Mouse (Mus musculus) kidney, embryonic 14.5 days (tissue): ENCODE measurements at regions not wholly inside any gene's neighbourhood (a gene's known extent, or its start where the extent isn't known, plus 50 kb on each side); places are given as distances from the start of the nearest gene placed in this dataset.

Experiments used
- ATAC-seq: fragments of 200-750 bp; cut with Nextera tagmentation; 2 replicates; pipeline ENCODE4 v1.8.0; 2017; ENCODE audit warnings: moderate number of reproducible peaks, mild to moderate bottlenecking, moderate TSS enrichment, moderate library complexity; ENCODE audit not compliant: low FRiP score, low TSS enrichment
- H3K27ac ChIP-seq: fragments of 300-500 bp; sonication (generic); 2 replicates; pipeline ENCODE4 v1.5.1; 2014; ENCODE audit warnings: low read depth, mild to moderate bottlenecking, low read length, moderate library complexity, mixed read lengths
- H3K27me3 ChIP-seq: fragments of 300-500 bp; sonication (generic); 2 replicates; pipeline ENCODE4 v1.6.1; 2014; ENCODE audit warnings: mild to moderate bottlenecking, low read length; ENCODE audit not compliant: control insufficient read depth, insufficient read depth
- H3K36me3 ChIP-seq: fragments of 300-500 bp; sonication (generic); 2 replicates; pipeline ENCODE4 v1.6.1; 2014; ENCODE audit warnings: low read length, mixed read lengths; ENCODE audit not compliant: control insufficient read depth, insufficient read depth
- H3K4me1 ChIP-seq: fragments of 300-500 bp; sonication (generic); 2 replicates; pipeline ENCODE4 v1.6.1; 2014; ENCODE audit warnings: low read length, mixed read lengths; ENCODE audit not compliant: control insufficient read depth, insufficient read depth
- H3K4me2 ChIP-seq: fragments of 300-500 bp; sonication (generic); replicated peaks from 2 replicates; pipeline ENCODE4 v1.6.1; 2014; ENCODE audit warnings: low read depth, mild to moderate bottlenecking, low read length
- H3K4me3 ChIP-seq: fragments of 300-500 bp; sonication (generic); 2 replicates; pipeline ENCODE4 v1.5.1; 2014; ENCODE audit warnings: mild to moderate bottlenecking, low read length
- H3K9ac ChIP-seq: fragments of 300-500 bp; sonication (generic); 2 replicates; pipeline ENCODE4 v1.6.1; 2014; ENCODE audit warnings: low read depth, mild to moderate bottlenecking, low read length, moderate library complexity
- H3K9me3 ChIP-seq: fragments of 300-500 bp; sonication (generic); 2 replicates; pipeline ENCODE4 v1.6.1; 2016; ENCODE audit warnings: low read length; ENCODE audit not compliant: control insufficient read depth
- WGBS: fragments of 180-500 bp; shearing (Covaris S2); extraction: QIAGEN DNeasy Blood & Tissue Kit; methylation state at CpG from one replicate; pipeline ENCODE4 v1.1.7; 2014; 5-methylcytosine and 5-hydroxymethylcytosine counted together

GRCm38 (mm10) chr1:193946953-193947586 lies 577.0 kb upstream of the Camk1g start:
- no peak overlapping the region for H3K27ac ChIP-seq
- H3K27me3 ChIP-seq = no peaks in the 10 kb centered on the region
- H3K36me3 ChIP-seq = no peaks in the 10 kb centered on the region
- WGBS = 73% methylated on average over 6 of the region's 6 CpGs
- no peak for ATAC-seq
- H3K4me1 ChIP-seq = no peaks in the 10 kb centered on the region
- H3K4me2 ChIP-seq = no peak overlapping the region
- no peaks in the 10 kb centered on the region for H3K9me3 ChIP-seq
- H3K4me3 ChIP-seq = no peak overlapping the region
- H3K9ac ChIP-seq = no peak overlapping the region

GRCm38 (mm10) chr1:193935969-193936368 lies 565.9 kb upstream of the Camk1g start:
- Histone ChIP-seq H3K9ac (no peak overlapping the region), H3K4me1 (no peaks in the 10 kb centered on the region), H3K9me3 (no peaks in the 10 kb centered on the region), H3K36me3 (no peaks in the 10 kb centered on the region), H3K27me3 (no peaks in the 10 kb centered on the region), H3K4me3 (no peak overlapping the region), H3K27ac (no peak overlapping the region), H3K4me2 (no peak overlapping the region)
- ATAC-seq = no peak
- 92% methylated on average over 2 of the region's 2 CpGs for WGBS

- Histone ChIP-seq H3K9me3 (no peaks in the 10 kb centered on the region), H3K27me3 (no peaks in the 10 kb centered on the region), H3K4me1 (no peaks in the 10 kb centered on the region), H3K36me3 (no peaks in the 10 kb centered on the region), H3K9ac (no peak overlapping the region), H3K4me2 (no peak overlapping the region), H3K4me3 (no peak overlapping the region), H3K27ac (no peak overlapping the region)
- 18% methylated on average over 1 of the region's 1 CpGs for WGBS
- ATAC-seq = no peak
Observed at GRCm38 (mm10) chr1:193934308-193934707, 564.2 kb upstream of the Camk1g start.

GRCm38 (mm10) chr1:193931131-193931729 lies 561.1 kb upstream of the Camk1g start:
- Histone ChIP-seq H3K4me3 (no peak overlapping the region), H3K27me3 (no peaks in the 10 kb centered on the region), H3K9ac (no peak overlapping the region), H3K4me1 (no peaks in the 10 kb centered on the region), H3K9me3 (no peaks in the 10 kb centered on the region), H3K27ac (no peak overlapping the region), H3K36me3 (no peaks in the 10 kb centered on the region), H3K4me2 (no peak overlapping the region)
- WGBS = 90% methylated on average over 5 of the region's 5 CpGs
- ATAC-seq = no peak

- H3K27me3 ChIP-seq = no peaks in the 10 kb centered on the region
- H3K4me2 ChIP-seq = no peak overlapping the region
- H3K4me1 ChIP-seq = no peaks in the 10 kb centered on the region
Observed at GRCm38 (mm10) chr1:193928607-193929006, 558.5 kb upstream of the Camk1g start.

GRCm38 (mm10) chr1:193922756-193923155 lies 552.7 kb upstream of the Camk1g start:
- no peaks in the 10 kb centered on the region for H3K27me3 ChIP-seq
- H3K4me3 ChIP-seq = no peak overlapping the region
- no peaks in the 10 kb centered on the region for H3K4me1 ChIP-seq
- no peaks in the 10 kb centered on the region for H3K36me3 ChIP-seq
- H3K9me3 ChIP-seq = no peaks in the 10 kb centered on the region
- ATAC-seq = no peak
- no peak overlapping the region for H3K9ac ChIP-seq
- 78% methylated on average over 4 of the region's 4 CpGs for WGBS
- H3K27ac ChIP-seq = no peak overlapping the region
- no peak overlapping the region for H3K4me2 ChIP-seq

More at GRCm38 (mm10) chr1:193928607-193929006, 558.5 kb upstream of the Camk1g start:
- Histone ChIP-seq H3K4me3 (no peak overlapping the region), H3K36me3 (no peaks in the 10 kb centered on the region), H3K9me3 (no peaks in the 10 kb centered on the region), H3K27ac (no peak overlapping the region), H3K9ac (no peak overlapping the region)
- ATAC-seq = no peak
- WGBS = 71% methylated on average over 4 of the region's 4 CpGs

- 40% methylated on average over 3 of the region's 3 CpGs for WGBS
- no peak overlapping the region for H3K9ac ChIP-seq
- H3K27ac ChIP-seq = no peak overlapping the region
- H3K4me3 ChIP-seq = no peak overlapping the region
- H3K4me1 ChIP-seq = no peaks in the 10 kb centered on the region
- no peaks in the 10 kb centered on the region for H3K9me3 ChIP-seq
- no peak overlapping the region for H3K4me2 ChIP-seq
- ATAC-seq = no peak
- no peaks in the 10 kb centered on the region for H3K36me3 ChIP-seq
- no peaks in the 10 kb centered on the region for H3K27me3 ChIP-seq
Observed at GRCm38 (mm10) chr1:193919243-193919642, 549.1 kb upstream of the Camk1g start.

GRCm38 (mm10) chr1:193905711-193906110 lies 535.6 kb upstream of the Camk1g start:
- Histone ChIP-seq H3K4me2 (no peak overlapping the region), H3K27ac (no peak overlapping the region), H3K9me3 (no peaks in the 10 kb centered on the region), H3K4me3 (no peak overlapping the region), H3K36me3 (no peaks in the 10 kb centered on the region), H3K27me3 (no peaks in the 10 kb centered on the region), H3K9ac (no peak overlapping the region), H3K4me1 (no peaks in the 10 kb centered on the region)
- no peak for ATAC-seq

- Histone ChIP-seq H3K9me3 (no peaks in the 10 kb centered on the region), H3K27ac (no peak overlapping the region), H3K4me1 (no peaks in the 10 kb centered on the region), H3K4me2 (no peak overlapping the region), H3K9ac (no peak overlapping the region), H3K36me3 (no peaks in the 10 kb centered on the region), H3K27me3 (no peaks in the 10 kb centered on the region), H3K4me3 (no peak overlapping the region)
- ATAC-seq = no peak
Observed at GRCm38 (mm10) chr1:193894072-193894471, 524.0 kb upstream of the Camk1g start.
